Mouse (Mus musculus) liver, adult 2 months (tissue): ENCODE results near the gene Ubp1.

Experiments
- CTCF ChIP-seq: fragments of 200-500 bp; IDR thresholded peaks from 2 replicates; pipeline ENCODE4 v1.5.1; 2011; ENCODE audit warnings: low read depth, low read length, control low read depth
- POLR2A ChIP-seq: fragments of 200-500 bp; IDR thresholded peaks from 2 replicates; pipeline ENCODE4 v1.6.1; 2011; ENCODE audit warnings: low read length, control low read depth; ENCODE audit not compliant: insufficient read depth; ENCODE audit errors: extremely low read depth

DNA sequence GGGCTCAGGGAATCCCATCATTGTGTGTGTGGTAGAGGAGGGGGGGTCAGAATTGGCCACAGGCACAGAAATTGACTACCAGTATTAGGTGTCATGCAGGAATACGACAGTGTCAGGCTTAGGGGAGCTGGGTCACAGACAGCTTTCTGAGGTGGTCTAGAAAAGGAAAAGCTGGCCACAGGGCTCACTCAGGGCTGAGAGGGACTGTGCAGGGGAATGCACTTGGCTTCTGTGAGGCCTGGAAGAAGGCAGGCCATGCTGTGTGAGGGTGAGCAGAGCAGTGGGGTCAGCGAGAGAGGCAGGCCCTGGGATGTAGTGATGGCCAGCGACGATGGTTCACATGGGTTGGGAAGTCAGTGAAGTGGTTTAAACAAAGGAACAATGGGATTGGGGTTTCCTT lies 43.1 kb downstream of the Ubp1 start:
- TF ChIP-seq POLR2A: no peak
- TF ChIP-seq CTCF: no peak
